Mouse (Mus musculus) forebrain, embryonic 15.5 days (tissue): ENCODE measurements at regions not wholly inside any gene's neighbourhood (a gene's known extent, or its start where the extent isn't known, plus 50 kb on each side); places are given as distances from the start of the nearest gene placed in this dataset.
A peak's percentile ranks its signal among the peaks of the same experiment; 100 is the strongest.
"Not testable (repeated sequence)": the region's sequence is repeated elsewhere in the genome, so short reads cannot be mapped to it uniquely, and the experiment has no call there.

Source experiments
- ATAC-seq: fragments of 200-750 bp; cut with Nextera tagmentation; replicated peaks from 2 replicates; pipeline ENCODE4 v1.8.0; 2017; ENCODE audit warnings: mild to moderate bottlenecking, moderate TSS enrichment, moderate library complexity
- H3K27ac ChIP-seq: fragments of 300-500 bp; sonication (generic); replicated peaks from 2 replicates; pipeline ENCODE4 v1.5.1; 2015; ENCODE audit warnings: mild to moderate bottlenecking, inconsistent platforms
- H3K27me3 ChIP-seq: fragments of 300-500 bp; sonication (generic); 2 replicates; pipeline ENCODE4 v1.6.1; 2015; ENCODE audit warnings: inconsistent platforms
- H3K36me3 ChIP-seq: fragments of 300-500 bp; sonication (generic); 2 replicates; pipeline ENCODE4 v1.6.1; 2015; ENCODE audit warnings: mild to moderate bottlenecking, inconsistent platforms
- H3K4me1 ChIP-seq: fragments of 300-500 bp; sonication (generic); 2 replicates; pipeline ENCODE4 v1.6.1; 2015; ENCODE audit warnings: inconsistent platforms
- H3K4me2 ChIP-seq: fragments of 300-500 bp; sonication (generic); replicated peaks from 2 replicates; pipeline ENCODE4 v1.6.1; 2015; ENCODE audit warnings: mild to moderate bottlenecking, inconsistent platforms
- H3K4me3 ChIP-seq: fragments of 300-500 bp; sonication (generic); 2 replicates; pipeline ENCODE4 v1.5.1; 2015; ENCODE audit warnings: mild to moderate bottlenecking, inconsistent platforms
- H3K9ac ChIP-seq: fragments of 300-500 bp; sonication (generic); replicated peaks from 2 replicates; pipeline ENCODE4 v1.6.1; 2015; ENCODE audit warnings: mild to moderate bottlenecking, inconsistent platforms
- H3K9me3 ChIP-seq: fragments of 300-500 bp; sonication (generic); 2 replicates; pipeline ENCODE4 v1.6.1; 2016; ENCODE audit warnings: inconsistent platforms
- WGBS: fragments of 180-500 bp; shearing (Covaris S2); methylation state at CpG from one replicate; pipeline ENCODE4 v1.1.7; 2015; ENCODE audit warnings: mixed read lengths; 5-methylcytosine and 5-hydroxymethylcytosine counted together

DNA sequence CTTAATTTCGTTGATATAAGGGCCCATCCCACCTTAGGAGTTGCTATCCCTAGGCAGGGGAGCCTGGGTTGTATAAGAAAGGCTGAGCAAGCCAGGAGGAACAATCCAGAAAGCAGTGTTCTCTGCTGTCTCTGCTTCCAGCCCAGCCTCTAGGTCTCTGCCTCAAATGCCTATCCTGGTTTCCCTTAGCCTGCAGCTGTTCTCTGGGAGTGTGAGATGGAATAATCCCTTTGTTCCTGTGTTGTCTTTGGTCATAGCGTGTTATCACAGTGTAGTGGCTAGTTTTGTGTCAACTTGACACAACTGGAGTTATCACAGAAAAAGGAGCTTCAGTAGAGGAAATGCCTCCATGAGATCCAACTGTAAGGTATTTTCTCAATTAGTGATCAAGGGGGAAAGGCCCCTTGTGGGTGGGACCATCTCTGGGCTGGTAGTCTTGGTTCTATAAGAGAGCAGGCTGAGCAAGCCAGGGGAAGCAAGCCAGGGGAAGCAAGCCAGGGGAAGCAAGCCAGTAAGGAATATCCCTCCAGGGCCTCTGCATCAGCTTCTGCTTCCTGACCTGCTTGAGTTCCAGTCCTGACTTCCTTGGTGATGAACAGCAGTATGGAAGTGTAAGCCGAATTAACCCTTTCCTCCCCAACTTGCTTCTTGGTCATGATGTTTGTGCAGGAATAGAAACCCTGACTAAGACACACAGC lies 64.0 kb downstream of the Rhob start:
- WGBS = 82% methylated on average over 3 of the region's 3 CpGs
- H3K4me2 ChIP-seq, ATAC-seq, H3K27me3 ChIP-seq, H3K36me3 ChIP-seq, H3K4me3 ChIP-seq, H3K9me3 ChIP-seq, H3K9ac ChIP-seq, H3K27ac ChIP-seq: not testable (repeated sequence)
- peaks cover 17% of the 10 kb centered on the region; the same call in 1 of the 2 replicates for H3K4me1 ChIP-seq

DNA sequence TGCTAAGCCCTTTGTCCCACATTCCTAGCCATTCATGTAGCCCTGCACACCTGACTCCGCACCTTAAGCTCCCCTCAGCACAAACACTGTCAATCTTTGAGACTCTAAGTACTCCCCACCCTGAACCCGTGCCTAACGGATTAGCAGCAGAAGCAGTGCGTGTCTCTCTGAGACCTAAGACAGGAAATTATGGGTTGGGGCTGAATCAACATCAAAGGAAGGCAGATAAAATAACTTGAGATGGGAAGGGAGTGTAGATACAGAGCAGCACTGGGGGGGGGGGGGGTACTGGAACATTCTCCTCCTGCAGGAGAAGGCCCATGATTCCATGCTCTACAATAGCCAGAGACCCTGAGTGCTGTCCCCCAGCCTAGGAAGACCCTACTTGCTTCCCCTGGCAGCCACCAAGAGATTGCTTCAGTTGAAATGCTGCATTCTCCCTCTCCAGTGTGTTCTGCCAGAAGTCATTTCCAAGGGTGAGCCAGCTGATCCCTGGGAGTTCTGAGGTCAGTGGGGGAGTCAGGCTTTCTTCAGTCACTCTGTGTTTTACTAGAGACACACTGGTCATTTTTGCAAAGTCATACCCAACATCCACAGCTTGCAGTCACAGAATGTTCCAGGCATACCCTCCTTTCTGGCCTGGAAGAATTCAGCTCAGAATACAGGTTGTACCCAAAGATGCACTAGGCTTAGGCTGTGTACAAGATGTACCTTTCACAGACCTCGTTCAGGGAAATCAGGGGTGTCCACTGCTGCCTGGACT lies 71.4 kb downstream of the Rhob start:
- H3K9ac ChIP-seq = no peak overlapping the region
- H3K4me2 ChIP-seq = no peak overlapping the region
- peaks cover 11% of the 10 kb centered on the region; the same call in 1 of the 2 replicates for H3K4me1 ChIP-seq
- ATAC-seq = no peak
- no peak overlapping the region for H3K27ac ChIP-seq
- 86% methylated on average over 5 of the region's 5 CpGs for WGBS
- H3K27me3 ChIP-seq = no peaks in the 10 kb centered on the region
- H3K36me3 ChIP-seq = no peaks in the 10 kb centered on the region
- no peaks in the 10 kb centered on the region for H3K9me3 ChIP-seq
- H3K4me3 ChIP-seq = no peak overlapping the region

DNA sequence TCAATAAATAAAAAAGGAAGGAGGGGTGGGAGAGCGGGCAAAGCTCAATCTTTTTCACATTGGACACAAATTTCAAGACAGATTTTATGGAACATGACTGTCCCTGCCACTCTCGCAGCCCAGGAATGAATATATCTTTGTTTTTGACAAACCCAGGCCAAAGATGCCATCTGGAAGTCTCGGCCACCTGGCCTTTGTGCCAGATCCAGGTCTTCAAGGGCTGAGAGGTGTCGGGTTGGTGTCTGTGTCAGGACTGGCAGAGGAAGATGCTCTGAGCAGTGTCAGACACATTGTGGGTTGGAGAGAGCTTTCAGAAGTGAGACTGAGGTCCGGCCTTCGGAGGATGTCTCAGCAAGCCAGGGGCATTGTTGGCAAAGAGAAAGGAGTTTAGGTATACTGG lies 75.3 kb downstream of the Rhob start:
- WGBS = 87% methylated on average over 6 of the region's 6 CpGs
- Histone ChIP-seq H3K4me2 (no peak overlapping the region), H3K4me1 (no peaks in the 10 kb centered on the region), H3K4me3 (no peak overlapping the region), H3K9ac (no peak overlapping the region), H3K27ac (no peak overlapping the region), H3K27me3 (no peaks in the 10 kb centered on the region), H3K9me3 (no peaks in the 10 kb centered on the region), H3K36me3 (no peaks in the 10 kb centered on the region)
- ATAC-seq = no peak

DNA sequence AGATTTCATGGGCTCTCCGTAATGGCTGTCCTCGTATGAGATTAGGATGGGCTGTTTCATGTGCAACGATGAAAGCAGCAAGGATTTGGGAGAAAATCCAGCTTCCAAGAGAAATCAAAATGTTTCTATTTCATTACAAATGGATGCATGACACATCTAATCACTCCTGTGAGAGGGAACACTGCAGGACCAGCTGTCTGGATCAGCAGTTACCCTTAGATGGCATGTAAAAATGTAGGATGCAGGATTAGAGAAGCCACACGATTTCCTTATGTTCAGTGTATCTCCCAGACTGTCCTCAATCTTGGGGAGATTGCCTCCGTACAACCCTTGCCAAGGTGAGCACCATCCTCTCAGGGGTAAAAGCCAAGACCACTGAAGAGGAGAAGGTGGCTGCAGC lies 77.1 kb downstream of the Rhob start:
- Histone ChIP-seq H3K9me3 (no peaks in the 10 kb centered on the region), H3K27ac (no peak overlapping the region), H3K4me3 (no peak overlapping the region), H3K36me3 (no peaks in the 10 kb centered on the region), H3K9ac (no peak overlapping the region), H3K27me3 (no peaks in the 10 kb centered on the region), H3K4me2 (no peak overlapping the region), H3K4me1 (no peaks in the 10 kb centered on the region)
- no peak for ATAC-seq
- 72% methylated on average over 5 of the region's 5 CpGs for WGBS

DNA sequence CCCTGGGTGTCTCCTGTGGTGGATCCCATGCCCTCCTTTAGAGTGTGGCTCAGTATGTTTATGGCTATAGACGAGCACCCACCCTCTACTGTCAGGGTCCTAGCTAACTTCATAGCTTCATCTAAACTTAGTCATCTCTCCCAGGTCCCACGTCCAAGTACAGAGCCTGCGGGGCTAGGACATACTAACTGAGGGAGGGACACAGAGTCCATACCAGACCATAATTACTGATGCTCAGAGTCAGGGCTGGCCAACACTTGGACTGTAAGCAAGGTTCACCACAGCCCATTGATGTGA lies 78.6 kb downstream of the Rhob start:
- no peak overlapping the region for H3K27ac ChIP-seq
- no peak overlapping the region for H3K4me2 ChIP-seq
- H3K27me3 ChIP-seq = no peaks in the 10 kb centered on the region
- H3K9me3 ChIP-seq = no peaks in the 10 kb centered on the region
- no peak overlapping the region for H3K9ac ChIP-seq
- 95% methylated on average over 3 of the region's 3 CpGs for WGBS
- ATAC-seq = no peak
- H3K36me3 ChIP-seq = no peaks in the 10 kb centered on the region
- no peak overlapping the region for H3K4me3 ChIP-seq
- no peaks in the 10 kb centered on the region for H3K4me1 ChIP-seq

DNA sequence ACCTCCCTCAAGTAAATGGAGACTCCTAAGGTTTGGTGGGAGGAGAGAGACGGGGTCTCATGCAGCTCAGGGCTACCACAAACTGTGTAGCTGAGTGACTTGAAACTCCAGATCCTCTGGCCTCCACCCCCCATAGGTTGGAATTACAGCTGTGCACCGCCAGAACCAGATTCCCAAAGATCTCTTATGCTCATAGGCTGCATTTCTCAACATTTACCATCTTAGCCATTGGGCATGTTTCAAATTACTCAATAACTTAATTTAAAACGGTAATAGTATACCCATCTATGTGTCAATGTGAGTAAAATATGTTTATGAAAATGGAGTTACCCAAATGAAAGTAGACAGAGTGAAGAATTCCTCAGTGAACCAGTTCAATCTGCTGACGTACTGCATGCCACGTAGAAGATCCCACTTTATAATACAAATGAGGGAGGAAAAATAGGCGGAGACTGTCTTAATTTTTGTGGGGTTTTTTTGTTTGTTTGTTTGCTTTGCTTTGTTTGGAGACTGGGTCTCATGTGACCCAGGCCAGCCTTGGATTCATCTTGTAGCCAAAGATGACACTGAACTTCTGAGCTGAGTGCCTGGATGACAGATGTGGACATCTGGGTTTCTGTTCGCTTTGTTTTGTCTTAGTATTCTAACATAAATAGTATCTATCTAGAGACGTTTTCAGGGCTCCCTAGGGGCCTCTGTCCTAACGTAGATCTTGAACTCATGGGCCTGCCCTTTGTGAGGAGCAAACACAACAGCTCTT lies 79.1 kb downstream of the Rhob start:
- ATAC-seq = no peak
- 85% methylated on average over 9 of the region's 9 CpGs for WGBS

DNA sequence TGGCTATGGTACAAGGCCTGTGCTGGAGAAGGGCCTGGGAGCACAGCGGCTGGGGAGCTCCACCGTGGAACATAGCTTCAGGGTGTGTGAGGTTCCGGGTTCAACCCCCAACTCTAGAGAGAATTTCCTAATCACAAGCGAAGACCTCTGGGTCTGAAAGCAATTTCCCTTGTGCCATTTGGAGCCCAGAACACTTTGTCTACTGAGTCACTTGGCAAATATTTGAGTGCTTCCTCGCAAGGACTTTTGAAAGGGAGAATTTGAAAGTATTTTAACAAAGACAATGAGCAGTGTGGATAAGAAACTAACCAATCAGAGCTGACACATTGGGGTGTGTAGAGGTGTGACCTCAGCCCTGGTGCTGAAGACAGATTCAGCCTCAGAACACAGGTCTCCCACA lies 80.9 kb downstream of the Rhob start:
- ATAC-seq = no peak

More for the DNA sequence above, 79.1 kb downstream of the Rhob start:
- Histone ChIP-seq H3K36me3 (no peaks in the 10 kb centered on the region), H3K4me3 (no peak overlapping the region), H3K9ac (no peak overlapping the region), H3K27ac (no peak overlapping the region), H3K27me3 (no peaks in the 10 kb centered on the region), H3K4me1 (no peaks in the 10 kb centered on the region), H3K4me2 (no peak overlapping the region), H3K9me3 (no peaks in the 10 kb centered on the region)

DNA sequence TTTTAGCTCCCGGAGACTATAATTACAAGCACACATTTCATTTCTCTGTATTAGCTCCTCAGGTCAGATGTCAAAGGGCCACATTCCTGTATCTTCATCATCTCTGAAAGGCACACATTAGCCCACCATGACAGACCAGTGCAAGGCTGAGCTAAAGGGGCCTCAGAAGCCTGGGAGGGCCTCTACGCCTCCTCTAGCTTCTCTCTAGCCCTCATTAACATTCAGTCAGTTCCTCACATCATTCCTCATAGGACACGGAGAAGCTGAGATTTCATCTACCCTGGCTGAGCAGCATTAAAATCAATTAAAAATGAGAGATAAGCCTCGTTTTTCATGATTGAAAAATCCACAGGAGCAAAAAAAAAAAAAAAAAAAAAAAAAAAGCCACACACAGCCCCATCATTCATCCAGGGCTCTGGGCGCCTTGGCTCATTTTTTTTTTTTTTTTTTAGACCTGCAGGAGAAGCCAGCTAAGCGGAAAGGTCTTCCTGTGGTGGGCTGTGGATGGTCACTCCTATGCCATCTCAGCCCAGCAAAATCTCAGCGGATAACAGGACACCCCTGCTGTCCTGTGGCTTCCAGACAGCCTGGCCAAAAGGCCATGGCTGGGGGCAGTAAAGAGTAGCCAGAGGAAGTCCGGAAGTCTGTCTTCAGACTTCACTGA lies 82.5 kb downstream of the Rhob start:
- no peaks in the 10 kb centered on the region for H3K27me3 ChIP-seq
- WGBS = 68% methylated on average over 8 of the region's 8 CpGs
- ATAC-seq = no peak
- no peak overlapping the region for H3K4me2 ChIP-seq
- H3K36me3 ChIP-seq = no peaks in the 10 kb centered on the region
- H3K4me3 ChIP-seq = no peak overlapping the region
- no peaks in the 10 kb centered on the region for H3K4me1 ChIP-seq
- H3K27ac ChIP-seq = no peak overlapping the region
- no peak overlapping the region for H3K9ac ChIP-seq
- H3K9me3 ChIP-seq = no peaks in the 10 kb centered on the region

More for the DNA sequence above, 80.9 kb downstream of the Rhob start:
- Histone ChIP-seq H3K27me3 (no peaks in the 10 kb centered on the region), H3K36me3 (no peaks in the 10 kb centered on the region), H3K27ac (no peak overlapping the region), H3K9me3 (no peaks in the 10 kb centered on the region), H3K4me2 (no peak overlapping the region), H3K9ac (no peak overlapping the region), H3K4me3 (no peak overlapping the region), H3K4me1 (no peaks in the 10 kb centered on the region)
- WGBS = 87% methylated on average over 5 of the region's 5 CpGs

DNA sequence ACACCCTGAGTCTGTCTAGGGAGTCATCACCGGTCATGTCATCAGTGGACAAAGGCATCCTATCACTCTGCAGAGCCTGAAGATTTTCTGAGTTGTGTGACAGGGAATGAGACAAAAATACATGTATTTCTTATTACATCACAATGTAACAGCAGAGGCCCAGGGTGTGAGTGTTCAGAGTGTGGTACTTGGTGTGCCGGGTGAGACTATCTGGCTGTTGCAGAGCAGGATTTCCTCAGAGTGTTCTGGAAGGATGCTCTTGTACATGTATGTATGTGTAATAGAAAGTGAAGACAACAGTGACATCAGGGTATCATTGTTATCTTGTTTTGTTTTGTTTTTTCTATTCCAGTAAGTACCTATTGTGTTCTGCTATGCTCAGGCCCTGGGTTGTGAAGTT lies 87.7 kb downstream of the Rhob start:
- no peak for ATAC-seq
- Histone ChIP-seq H3K4me1 (no peaks in the 10 kb centered on the region), H3K27me3 (no peaks in the 10 kb centered on the region), H3K4me2 (no peak overlapping the region), H3K9me3 (no peaks in the 10 kb centered on the region), H3K9ac (no peak overlapping the region), H3K36me3 (no peaks in the 10 kb centered on the region), H3K4me3 (no peak overlapping the region), H3K27ac (no peak overlapping the region)
- 97% methylated on average over 2 of the region's 2 CpGs for WGBS

DNA sequence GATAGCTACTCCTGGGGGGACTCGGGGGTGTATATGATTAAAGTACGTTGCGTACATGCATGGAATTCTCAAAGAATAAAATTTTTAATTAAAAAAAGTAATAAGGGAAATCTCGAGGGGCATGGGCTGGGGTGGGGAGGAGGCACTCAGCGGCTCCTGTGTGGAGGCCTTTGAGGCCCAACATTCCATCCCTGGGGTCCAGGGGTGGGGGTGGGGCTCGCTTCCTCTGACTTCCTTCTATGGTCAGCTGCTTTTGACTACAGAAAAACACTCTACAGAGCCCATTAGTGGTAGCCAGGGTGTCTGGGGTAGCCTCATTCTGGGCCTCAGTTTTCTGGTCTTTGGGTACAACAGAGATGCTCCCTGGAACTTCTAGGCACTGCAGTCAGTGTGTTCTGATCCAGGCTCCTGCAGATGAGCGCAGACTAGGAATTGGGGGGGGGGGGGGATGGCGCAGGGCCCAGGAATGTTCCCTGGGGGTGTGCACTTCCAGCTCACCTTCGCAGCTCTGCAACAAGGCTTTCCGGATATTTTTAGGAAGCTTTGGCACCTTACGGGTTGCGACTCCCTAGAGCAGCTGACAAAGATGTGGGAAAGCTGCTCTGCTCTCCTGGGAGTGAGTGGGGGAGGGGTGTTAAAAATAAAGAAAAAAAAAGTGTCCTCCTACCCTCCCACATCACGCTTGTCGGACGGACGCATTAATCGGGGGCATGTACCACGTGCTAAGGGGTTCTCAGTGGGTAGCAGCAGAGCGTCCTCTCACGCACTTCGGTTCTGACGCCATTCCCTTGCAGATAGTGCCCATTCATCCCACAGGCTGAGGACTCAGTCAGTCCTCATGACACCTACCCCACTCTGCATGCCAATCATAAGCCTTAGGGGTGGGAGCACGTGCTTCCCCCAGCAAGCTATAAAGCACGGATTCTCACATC lies 89.1 kb downstream of the Rhob start:
- Histone ChIP-seq H3K36me3 (no peaks in the 10 kb centered on the region), H3K4me2 (no peak overlapping the region), H3K4me1 (no peaks in the 10 kb centered on the region), H3K9ac (no peak overlapping the region), H3K27ac (no peak overlapping the region), H3K27me3 (no peaks in the 10 kb centered on the region), H3K9me3 (no peaks in the 10 kb centered on the region), H3K4me3 (no peak overlapping the region)
- 59% methylated on average over 24 of the region's 24 CpGs for WGBS
- peak; percentile 48 for ATAC-seq

DNA sequence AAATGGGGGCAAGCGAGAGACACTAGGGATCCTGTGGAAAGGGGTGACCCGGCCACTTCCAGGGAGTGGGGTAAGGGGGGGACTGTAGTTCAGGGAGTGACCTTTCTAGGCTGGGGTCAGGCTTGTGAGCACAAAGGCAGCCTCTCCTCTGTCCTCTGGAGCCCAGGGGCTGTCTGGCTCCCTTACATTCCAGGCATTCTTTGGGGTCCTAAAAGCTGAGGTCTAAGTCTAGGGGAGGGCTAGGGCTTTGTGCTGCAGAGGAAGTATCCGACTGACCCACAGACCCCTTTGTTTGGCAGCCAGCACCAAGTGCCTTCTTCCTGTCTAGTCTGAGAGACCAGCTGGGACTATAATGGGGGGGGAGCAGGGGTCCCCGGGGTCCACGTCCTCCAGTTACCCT lies 88.9 kb downstream of the Hs1bp3 start:
- H3K9ac ChIP-seq = no peak overlapping the region
- no peak overlapping the region for H3K4me3 ChIP-seq
- H3K4me1 ChIP-seq = no peaks in the 10 kb centered on the region
- H3K27me3 ChIP-seq = no peaks in the 10 kb centered on the region
- no peak overlapping the region for H3K27ac ChIP-seq
- no peak for ATAC-seq
- no peaks in the 10 kb centered on the region for H3K9me3 ChIP-seq
- WGBS = 35% methylated on average over 5 of the region's 5 CpGs
- H3K4me2 ChIP-seq = no peak overlapping the region
- H3K36me3 ChIP-seq = no peaks in the 10 kb centered on the region
